Mouse (Mus musculus) C2C12 (cell line): ENCODE data around the gene Srgap2. TPM values are rescaled to one million over a fixed set of nuclear protein-coding genes. Genes with fewer than 3 reads are reported as not detected.

ENCODE experiments used
- H3K27me3 ChIP-seq: one replicate; pipeline ENCODE4 v1.6.1; 2011; ENCODE audit not compliant: control insufficient read depth, insufficient read depth, insufficient read length
- H3K36me3 ChIP-seq: one replicate; pipeline ENCODE4 v1.6.1; 2011; ENCODE audit not compliant: control insufficient read depth, insufficient read depth
- H3K4me3 ChIP-seq: one replicate; pipeline ENCODE4 v1.5.1; 2011; ENCODE audit warnings: mild to moderate bottlenecking, control low read depth; ENCODE audit not compliant: poor library complexity, insufficient read depth, severe bottlenecking
- H3K79me2 ChIP-seq: one replicate; pipeline ENCODE4 v1.6.1; 2011; ENCODE audit not compliant: control insufficient read depth, insufficient read depth
- H3K79me3 ChIP-seq: one replicate; pipeline ENCODE4 v1.6.1; 2011; ENCODE audit warnings: low read depth, control low read depth
- H3ac ChIP-seq: one replicate; pipeline ENCODE3; 2011; ENCODE audit warnings: low read depth; ENCODE audit not compliant: control insufficient read depth, insufficient read length
- CEBPB ChIP-seq: IDR thresholded peaks from one replicate; pipeline ENCODE4 v1.6.1; 2011; ENCODE audit warnings: low read depth, mild to moderate bottlenecking, control low read depth, moderate library complexity
- CTCF ChIP-seq: IDR thresholded peaks from one replicate; pipeline ENCODE4 v1.5.1; 2011; ENCODE audit not compliant: control insufficient read depth, insufficient read depth, insufficient read length
- FOSL1 ChIP-seq: IDR thresholded peaks from one replicate; pipeline ENCODE4 v1.8.0; 2011; ENCODE audit warnings: mild to moderate bottlenecking, low read length; ENCODE audit not compliant: poor library complexity, insufficient read depth, severe bottlenecking
- MAX ChIP-seq: IDR thresholded peaks from one replicate; pipeline ENCODE4 v1.6.1; 2011; ENCODE audit warnings: mild to moderate bottlenecking, control low read depth
- MYOD1 ChIP-seq: IDR thresholded peaks from one replicate; pipeline ENCODE4 v1.6.1; 2011; ENCODE audit warnings: low read depth; ENCODE audit not compliant: control insufficient read depth, insufficient read length
- MYOG ChIP-seq: IDR thresholded peaks from one replicate; pipeline ENCODE4 v1.6.1; 2011; ENCODE audit not compliant: control insufficient read depth, insufficient read length; ENCODE audit errors: extremely low read depth
- USF1 ChIP-seq: IDR thresholded peaks from one replicate; pipeline ENCODE4 v1.6.1; 2011; ENCODE audit warnings: low read depth, mild to moderate bottlenecking, control low read depth, moderate library complexity
- polyA plus RNA-seq: library from polyadenylated mRNA; unstranded; fragments of >200 nt; fragmentation: generic; extraction: Trizol; gene quantifications from one replicate; pipeline ENCODE4 v1.2.1, GENCODE M21; 2012; ENCODE audit warnings: missing spikeins

The Srgap2 gene
- polyA plus RNA-seq, 1 experiment: 10.5 TPM

GRCm38 (mm10) chr1:131546798-131547690, 19.9 kb upstream of the Srgap2 start:
- Histone ChIP-seq H3K79me3 (no peaks in the 10 kb centered on the region), H3K36me3 (no peaks in the 10 kb centered on the region), H3ac (no peak overlapping the region), H3K4me3 (no peak overlapping the region), H3K27me3 (no peaks in the 10 kb centered on the region), H3K79me2 (no peaks in the 10 kb centered on the region)
- no peak for TF ChIP-seq USF1
- TF ChIP-seq CEBPB: no peak
- no peak for TF ChIP-seq FOSL1
- no peak for TF ChIP-seq MAX
- no peak for TF ChIP-seq MYOD1
- no peak for TF ChIP-seq MYOG
- no peak for TF ChIP-seq CTCF

GRCm38 (mm10) chr1:131543886-131544565, 16.9 kb upstream of the Srgap2 start:
- Histone ChIP-seq H3K79me2 (no peaks in the 10 kb centered on the region), H3K36me3 (no peaks in the 10 kb centered on the region), H3K27me3 (no peaks in the 10 kb centered on the region), H3ac (no peak overlapping the region), H3K4me3 (no peak overlapping the region), H3K79me3 (no peaks in the 10 kb centered on the region)
- TF ChIP-seq CTCF (no peak), MAX (no peak), CEBPB (no peak)

- TF ChIP-seq FOSL1 (no peak), CTCF (no peak), MYOD1 (no peak), USF1 (no peak)
- no peaks in the 10 kb centered on the region for H3K79me2 ChIP-seq
Measured at GRCm38 (mm10) chr1:131541903-131542302, 14.8 kb upstream of the Srgap2 start.

GRCm38 (mm10) chr1:131541431-131541830, 14.3 kb upstream of the Srgap2 start:
- Histone ChIP-seq H3K27me3 (no peaks in the 10 kb centered on the region), H3K79me2 (no peaks in the 10 kb centered on the region), H3K79me3 (no peaks in the 10 kb centered on the region), H3K36me3 (peaks cover under 1% of the 10 kb centered on the region), H3ac (no peak overlapping the region), H3K4me3 (no peak overlapping the region)
- no peak for TF ChIP-seq CEBPB
- TF ChIP-seq USF1: no peak
- no peak for TF ChIP-seq MYOD1
- no peak for TF ChIP-seq FOSL1
- TF ChIP-seq MYOG: no peak
- no peak for TF ChIP-seq MAX
- TF ChIP-seq CTCF: no peak

More at GRCm38 (mm10) chr1:131541903-131542302, 14.8 kb upstream of the Srgap2 start:
- no peaks in the 10 kb centered on the region for H3K36me3 ChIP-seq
- no peaks in the 10 kb centered on the region for H3K27me3 ChIP-seq
- H3K79me3 ChIP-seq: no peaks in the 10 kb centered on the region
- no peak overlapping the region for H3ac ChIP-seq
- no peak overlapping the region for H3K4me3 ChIP-seq

GRCm38 (mm10) chr1:131540795-131541194, 13.6 kb upstream of the Srgap2 start:
- TF ChIP-seq CEBPB: no peak
- no peak for TF ChIP-seq MAX
- no peak for TF ChIP-seq MYOG
- no peak for TF ChIP-seq MYOD1
- TF ChIP-seq FOSL1: no peak
- TF ChIP-seq CTCF: no peak
- TF ChIP-seq USF1: no peak
- H3K79me3 ChIP-seq: no peaks in the 10 kb centered on the region
- H3K36me3 ChIP-seq: peaks cover 6% of the 10 kb centered on the region

GRCm38 (mm10) chr1:131539771-131540170, 12.6 kb upstream of the Srgap2 start:
- no peaks in the 10 kb centered on the region for H3K79me2 ChIP-seq
- TF ChIP-seq CTCF (no peak), MYOG (no peak), CEBPB (no peak), MYOD1 (no peak), MAX (no peak), FOSL1 (no peak), USF1 (no peak)
- no peak overlapping the region for H3K4me3 ChIP-seq
- no peak overlapping the region for H3ac ChIP-seq
- no peaks in the 10 kb centered on the region for H3K27me3 ChIP-seq
- no peaks in the 10 kb centered on the region for H3K79me3 ChIP-seq
- peaks cover 15% of the 10 kb centered on the region for H3K36me3 ChIP-seq

More at GRCm38 (mm10) chr1:131540795-131541194, 13.6 kb upstream of the Srgap2 start:
- Histone ChIP-seq H3K79me2 (no peaks in the 10 kb centered on the region), H3K4me3 (no peak overlapping the region), H3K27me3 (no peaks in the 10 kb centered on the region), H3ac (no peak overlapping the region)
